Mouse (Mus musculus) gastrocnemius, postnatal 10 days (tissue): ENCODE results near the gene Trabd. TPM values are rescaled to one million over a fixed set of nuclear protein-coding genes. Genes with fewer than 3 reads are reported as not detected.

Source experiments
- DNase-seq: peaks from one replicate; pipeline ENCODE4 v3.0.0; 2021; ENCODE audit warnings: mixed read lengths
- total RNA-seq, 2 experiments: library from RNA; stranded (reverse); gene quantifications; 2 replicates each; pipeline ENCODE4 v1.2.3; 2021

Gene Trabd
- total RNA-seq, 2 experiments from 2014 or later: 24.9 to 28.1 TPM

DNA sequence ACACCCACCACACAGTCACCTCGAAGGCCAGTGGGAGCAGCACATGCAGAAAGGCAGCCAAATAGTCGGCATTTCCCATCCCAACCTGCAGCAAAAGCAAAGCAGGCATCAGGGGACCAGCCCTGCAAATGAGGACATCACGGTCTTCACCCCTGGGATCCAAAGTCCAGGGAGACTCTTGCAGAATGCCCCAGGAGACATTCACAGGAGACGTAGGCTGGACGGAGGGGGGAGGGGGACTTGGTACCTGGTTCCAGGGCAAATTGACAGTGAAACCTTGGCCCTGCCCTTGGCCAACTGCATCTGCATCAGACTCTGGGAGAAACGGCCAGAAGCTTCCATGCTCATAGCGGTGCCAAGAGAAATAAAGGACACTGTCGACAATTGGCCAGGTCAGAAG is 51.7 kb downstream of the Trabd start:
- DNase-seq: no peak

DNA sequence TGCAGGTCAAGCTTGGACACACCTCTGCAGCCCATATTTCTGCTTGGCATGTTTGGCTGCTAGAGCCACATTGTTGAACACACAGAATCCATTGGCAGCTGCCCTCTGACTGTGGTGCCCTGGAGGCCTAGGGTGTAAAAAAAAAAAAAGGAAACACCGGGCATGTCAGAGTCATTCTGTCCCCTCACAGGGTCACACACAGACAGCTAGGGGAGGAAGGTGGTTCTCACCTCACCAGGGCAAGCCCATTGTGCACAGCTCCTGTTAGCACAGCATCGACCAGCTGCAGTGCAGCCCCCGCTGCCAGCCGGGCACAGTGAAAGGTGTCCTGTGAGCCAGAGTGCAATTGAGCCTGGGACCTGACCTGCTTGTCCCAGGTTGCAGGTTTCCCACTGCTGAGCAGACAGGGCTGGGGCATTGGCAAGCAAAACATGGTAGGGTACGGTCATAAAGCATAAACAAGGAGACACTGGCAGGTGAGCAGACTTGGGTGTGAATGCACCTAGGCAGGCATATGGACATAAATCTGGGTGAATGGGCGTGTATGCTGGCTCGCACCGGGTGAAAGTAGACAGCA is 52.5 kb downstream of the Trabd start:
- no peak for DNase-seq

DNA sequence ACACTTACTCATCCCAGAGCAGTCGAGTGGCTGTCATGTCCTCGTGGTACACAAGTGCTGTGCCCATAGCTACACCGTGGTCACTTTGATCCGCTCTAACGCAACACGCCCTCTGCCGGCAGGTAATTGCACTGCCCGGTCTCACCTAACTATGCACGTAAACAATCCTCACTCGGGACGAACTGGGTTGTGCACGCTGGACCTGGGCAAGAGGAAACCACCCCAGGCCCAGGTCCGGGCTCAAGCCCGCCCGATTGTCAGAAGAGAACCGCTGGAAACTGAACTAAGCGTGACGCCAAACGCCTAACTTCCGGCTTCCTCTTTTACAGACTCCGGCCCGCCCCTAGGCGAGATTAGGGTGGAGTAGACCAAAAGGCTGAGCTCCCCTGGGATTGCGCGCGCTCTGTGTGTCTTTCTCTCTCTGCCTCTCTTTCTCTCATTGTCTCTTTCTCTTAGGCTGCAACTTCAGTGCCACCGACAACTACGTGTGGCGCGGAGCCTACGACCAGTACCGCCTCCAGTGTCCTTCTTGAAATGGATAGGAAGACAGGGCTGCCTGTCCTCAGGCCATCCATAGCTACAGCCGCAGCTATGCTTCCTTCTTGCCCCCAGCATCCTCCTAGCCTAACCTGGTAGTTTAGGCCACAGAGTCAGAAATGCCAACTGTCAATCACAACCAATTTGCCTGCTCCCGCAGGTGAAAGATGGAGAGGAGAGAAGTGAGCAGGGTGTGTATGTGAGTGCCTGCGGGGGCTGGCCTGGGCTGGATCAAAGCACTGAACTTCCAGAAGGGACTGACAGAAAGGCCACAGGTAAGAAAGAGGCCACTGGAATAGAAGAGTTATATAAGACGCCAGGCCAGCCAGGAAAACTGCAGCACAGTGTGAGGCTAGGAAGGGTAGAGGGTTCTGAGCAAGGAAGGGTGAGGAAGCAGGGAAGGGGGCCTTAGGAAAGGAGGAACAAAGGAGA is 53.7 kb downstream of the Trabd start, which contains the start of gene Hdac10:
Hdac10 (minus strand) TSS at position 319 of the 969 bp plus-strand sequence.
- peak; percentile 79 for DNase-seq

DNA sequence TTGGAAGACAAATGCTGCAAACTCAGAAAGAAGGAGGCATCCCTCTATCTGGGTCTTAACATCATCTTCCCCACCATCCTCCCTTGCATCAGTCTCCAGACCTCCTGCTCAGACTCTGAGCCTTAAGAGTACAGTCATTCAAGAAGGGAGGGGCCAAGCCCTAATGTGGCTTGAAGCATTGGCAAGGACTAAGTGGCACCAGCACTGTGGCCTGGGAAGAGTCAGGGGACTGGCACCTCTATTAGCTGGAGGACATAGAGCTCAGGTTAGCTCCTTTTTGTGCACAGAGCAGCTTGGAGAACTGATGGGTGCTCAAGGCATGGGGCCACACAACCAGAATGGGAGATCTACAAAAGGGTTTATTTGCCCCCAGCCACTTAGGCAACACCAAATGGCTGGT is 55.3 kb downstream of the Trabd start:
- no peak for DNase-seq

DNA sequence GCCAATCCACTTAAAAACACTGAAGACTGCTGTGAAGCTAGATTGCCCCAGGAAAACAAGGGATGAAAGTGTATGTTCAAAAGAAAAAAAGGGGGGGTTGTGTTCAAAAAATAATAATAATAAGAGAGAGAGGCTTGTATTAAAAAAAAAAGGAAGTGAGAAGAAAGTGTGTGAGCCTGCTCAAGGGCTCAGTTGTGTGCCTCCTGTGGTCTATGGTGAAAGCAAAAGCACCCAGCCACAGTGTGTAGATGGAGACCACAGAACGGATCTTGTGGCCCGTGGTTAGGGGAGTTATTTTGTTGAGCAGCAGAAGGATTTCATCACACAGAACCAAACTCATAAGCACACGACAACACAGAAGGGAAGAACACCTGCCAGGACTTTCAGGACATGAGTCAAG is 56.4 kb downstream of the Trabd start:
- DNase-seq: no peak

Other genes with a start within 250 kb of the Trabd start
- gene Pim3, start 212.9 kb upstream of the Trabd start, total RNA-seq: 10 to 100 TPM; 14.8 to 19.4 TPM
- gene Ttll8, start 120.7 kb upstream of the Trabd start, total RNA-seq: not detected
- gene Mlc1, start 96.1 kb upstream of the Trabd start, total RNA-seq: under 1 TPM; 0.07 to 0.20 TPM
- not detected for gene Mov10l1, start 92.2 kb upstream of the Trabd start, total RNA-seq
- under 1 TPM; 0.07 to 0.18 TPM for gene Panx2, start 15.4 kb upstream of the Trabd start, total RNA-seq
- 10 to 100 TPM in 1 of 2 experiments, 1 to 10 TPM in 1; 9.1 to 10.1 TPM for gene Selenoo, start 14.0 kb downstream of the Trabd start, total RNA-seq
- 10 to 100 TPM in 1 of 2 experiments, 1 to 10 TPM in 1; 8.4 to 11.0 TPM for gene Tubgcp6, start 48.0 kb downstream of the Trabd start, total RNA-seq
- 10 to 100 TPM in 1 of 2 experiments, 1 to 10 TPM in 1; 7.6 to 10.6 TPM for gene Hdac10, start 53.6 kb downstream of the Trabd start, total RNA-seq
- 10 to 100 TPM; 76.0 to 77.1 TPM for gene Mapk12, start 65.6 kb downstream of the Trabd start, total RNA-seq
- 1 to 10 TPM; 2.1 to 3.0 TPM for gene Mapk11, start 74.5 kb downstream of the Trabd start, total RNA-seq
- gene Plxnb2, start 105.7 kb downstream of the Trabd start, total RNA-seq: 10 to 100 TPM; 28.9 to 43.0 TPM
- 1 to 10 TPM; 4.5 to 7.0 TPM for gene Dennd6b, start 121.4 kb downstream of the Trabd start, total RNA-seq
- gene Ppp6r2, start 136.4 kb downstream of the Trabd start, total RNA-seq: 10 to 100 TPM; 60.1 to 61.9 TPM
- gene Sbf1, start 240.2 kb downstream of the Trabd start, total RNA-seq: 10 to 100 TPM; 50.1 to 70.5 TPM
- gene Adm2, start 247.6 kb downstream of the Trabd start, total RNA-seq: not detected